Mouse (Mus musculus) hindbrain, postnatal 0 days (tissue): ENCODE data around the gene Tubb2b. TPM values are rescaled to one million over a fixed set of nuclear protein-coding genes. Genes with fewer than 3 reads are reported as not detected.
A peak's percentile ranks its signal among the peaks of the same experiment; 100 is the strongest.

ENCODE experiments used
- ATAC-seq: fragments of 200-750 bp; cut with Nextera tagmentation; 2 replicates; pipeline ENCODE4 v1.8.0; 2017; ENCODE audit warnings: mild to moderate bottlenecking, moderate TSS enrichment, moderate library complexity
- DNase-seq: peaks from one replicate; pipeline ENCODE4 v3.0.0-alpha.2; 2015; ENCODE audit warnings: low spot score
- H3K27ac ChIP-seq: fragments of 300-500 bp; sonication (generic); 2 replicates; pipeline ENCODE4 v1.5.1; 2014; ENCODE audit warnings: mild to moderate bottlenecking
- H3K27me3 ChIP-seq: fragments of 300-500 bp; sonication (generic); 2 replicates; pipeline ENCODE4 v1.6.1; 2014; ENCODE audit warnings: low read length, mixed read lengths; ENCODE audit not compliant: insufficient read depth
- H3K36me3 ChIP-seq: fragments of 300-500 bp; sonication (generic); 2 replicates; pipeline ENCODE4 v1.6.1; 2014; ENCODE audit warnings: low read length, mixed read lengths; ENCODE audit not compliant: insufficient read depth
- H3K4me1 ChIP-seq: fragments of 300-500 bp; sonication (generic); 2 replicates; pipeline ENCODE4 v1.6.1; 2014; ENCODE audit warnings: antibody characterized with exemption, low read length, mixed read lengths; ENCODE audit not compliant: insufficient read depth
- H3K4me2 ChIP-seq: fragments of 300-500 bp; sonication (generic); 2 replicates; pipeline ENCODE4 v1.6.1; 2014; ENCODE audit warnings: low read depth, mild to moderate bottlenecking, low read length, moderate library complexity, mixed read lengths
- H3K4me3 ChIP-seq: fragments of 300-500 bp; sonication (generic); 2 replicates; pipeline ENCODE4 v1.5.1; 2014; ENCODE audit warnings: low read length
- H3K9ac ChIP-seq: fragments of 300-500 bp; sonication (generic); replicated peaks from 2 replicates; pipeline ENCODE4 v1.6.1; 2014; ENCODE audit warnings: mild to moderate bottlenecking, low read length, moderate library complexity, mixed read lengths
- H3K9me3 ChIP-seq: fragments of 300-500 bp; sonication (generic); 2 replicates; pipeline ENCODE4 v1.6.1; 2016; ENCODE audit warnings: low read length, mixed read lengths
- CTCF ChIP-seq: IDR thresholded peaks from 2 replicates; pipeline ENCODE4 v1.5.1; 2016; ENCODE audit warnings: antibody characterized with exemption, control low read depth, low read depth
- WGBS: fragments of 180-500 bp; shearing (Covaris S2); extraction: QIAGEN DNeasy Blood & Tissue Kit; methylation state at CpG from one replicate; pipeline ENCODE4 v1.1.7; 2014; 5-methylcytosine and 5-hydroxymethylcytosine counted together
- polyA plus RNA-seq: library from polyadenylated mRNA; unstranded; fragments of >200 nt; fragmentation: Nextera tagmentation; extraction: Ambion mirVana; gene quantifications from 2 replicates; pipeline ENCODE4 v1.2.1, GENCODE M21; 2015
- total RNA-seq: library from RNA; depleted of rRNA; stranded (reverse); fragments of >200 nt; gene quantifications from 2 replicates; pipeline ENCODE4 v1.2.3, GENCODE M21; 2014; rRNA removed

The Tubb2b gene
- total and polyA plus RNA-seq, 2 experiments from 2014 or later: 787 to 4,422 TPM

DNA sequence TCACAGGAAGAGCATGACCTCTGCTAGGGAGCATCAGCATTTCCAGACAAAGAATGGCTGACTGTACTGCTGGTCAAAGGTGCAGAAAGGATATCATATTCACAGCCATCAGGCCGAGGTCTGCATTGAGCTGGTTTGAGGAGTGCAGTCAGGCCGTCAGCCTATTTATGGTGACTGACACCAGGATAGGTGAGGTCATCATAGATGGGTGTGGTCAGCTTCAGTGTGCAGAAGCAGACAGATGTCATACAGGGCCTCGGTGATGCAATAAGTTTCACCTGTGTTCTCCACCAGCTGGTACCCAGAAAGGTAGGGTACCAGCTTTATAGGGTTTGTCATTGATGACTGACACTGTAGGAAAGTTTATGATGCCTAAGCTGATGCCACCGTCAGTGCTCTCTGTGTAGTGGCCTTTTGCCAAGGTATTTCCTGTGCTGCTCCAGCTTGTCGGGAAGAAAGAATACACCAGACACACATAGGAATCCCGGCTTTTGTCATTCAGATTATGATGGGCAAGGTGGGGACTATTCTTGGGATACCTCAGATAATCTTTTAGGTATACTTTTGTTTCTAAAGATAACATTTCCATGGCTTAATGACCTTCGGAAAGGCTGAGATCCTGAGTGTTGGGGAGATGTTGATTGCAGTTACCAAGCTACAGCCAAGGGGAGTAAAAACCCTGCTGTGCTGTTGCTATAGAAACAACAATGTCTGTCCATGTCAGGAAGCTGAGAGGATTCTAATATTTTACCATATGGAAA lies 43.0 kb downstream of the Tubb2b start:
- H3K9ac ChIP-seq: no peak overlapping the region
- ATAC-seq: peak; percentile 54
- no peaks in the 10 kb centered on the region for H3K27me3 ChIP-seq
- H3K4me1 ChIP-seq: peaks cover 21% of the 10 kb centered on the region
- no peaks in the 10 kb centered on the region for H3K36me3 ChIP-seq
- TF ChIP-seq CTCF: no peak
- peak; percentile 81 for DNase-seq
- H3K9me3 ChIP-seq: no peaks in the 10 kb centered on the region
- WGBS: 25% methylated on average over 7 of the region's 7 CpGs
- no peak overlapping the region for H3K4me3 ChIP-seq
- H3K27ac ChIP-seq: peak overlapping the region; percentile 89
- 0 out of 2 replicates have a peak overlapping the region, but pooled peaks have one; percentile 16 for H3K4me2 ChIP-seq

DNA sequence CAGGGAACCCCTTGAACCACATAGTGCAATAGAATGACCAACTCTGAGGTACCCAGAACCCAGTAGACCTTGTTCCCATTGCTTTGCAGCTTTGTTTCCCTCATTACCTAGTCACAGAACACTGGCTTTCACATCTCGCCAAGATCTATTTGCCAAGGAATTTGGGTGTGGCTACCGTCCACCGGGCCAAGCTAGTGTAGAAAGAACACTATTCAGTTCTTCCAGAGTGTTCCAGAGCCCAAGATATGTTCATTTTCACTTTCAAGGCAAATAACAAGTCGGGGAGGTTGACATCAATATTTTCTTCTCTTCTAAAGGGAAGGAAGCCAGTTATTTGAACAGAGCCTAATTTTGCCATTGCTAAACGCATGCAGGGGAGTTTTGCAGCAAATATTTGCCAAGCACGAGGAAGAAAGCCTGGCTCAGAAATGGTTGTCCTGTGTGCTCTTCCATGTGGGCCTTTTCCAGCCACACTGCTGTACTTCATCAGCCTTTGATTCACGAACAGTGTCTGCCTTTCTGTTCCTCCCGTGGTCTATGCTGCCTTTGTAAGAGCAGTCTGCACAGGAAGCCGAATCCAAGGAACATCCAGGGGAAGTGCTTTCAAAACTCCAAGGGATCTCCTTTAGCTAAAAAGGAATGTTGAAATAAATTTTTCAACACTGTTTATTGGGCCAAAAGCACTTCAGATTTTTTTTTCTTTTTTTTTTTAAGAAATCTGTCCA lies 46.1 kb downstream of the Tubb2b start:
- no peak for TF ChIP-seq CTCF
- 58% methylated on average over 9 of the region's 9 CpGs for WGBS
- Histone ChIP-seq H3K4me2 (no peak overlapping the region), H3K4me3 (no peak overlapping the region), H3K9ac (no peak overlapping the region), H3K27ac (peak overlapping the region; percentile 49), H3K9me3 (no peaks in the 10 kb centered on the region), H3K4me1 (peaks cover 21% of the 10 kb centered on the region), H3K27me3 (no peaks in the 10 kb centered on the region), H3K36me3 (no peaks in the 10 kb centered on the region)
- DNase-seq: peak; percentile 34
- ATAC-seq: no peak

DNA sequence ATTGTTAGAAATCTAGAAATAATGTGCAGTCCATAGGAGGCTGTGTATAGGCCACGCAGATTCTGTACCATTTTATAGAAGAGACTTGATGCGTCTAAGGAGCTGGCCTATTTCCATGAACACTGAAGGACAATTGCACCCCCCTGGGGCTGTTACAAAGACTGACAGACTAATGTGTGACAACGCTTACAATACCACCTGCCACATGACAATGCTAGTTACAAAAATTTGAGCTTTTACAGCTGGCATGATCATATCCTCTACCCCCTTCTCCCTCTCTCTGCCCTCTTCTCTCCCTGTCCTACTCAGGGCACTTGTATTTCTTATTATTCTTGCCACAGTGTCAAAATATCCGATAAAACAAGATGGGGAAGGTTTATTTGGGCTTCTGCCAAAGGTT lies 48.3 kb downstream of the Tubb2b start:
- H3K4me2 ChIP-seq: no peak overlapping the region
- no peaks in the 10 kb centered on the region for H3K9me3 ChIP-seq
- 50% methylated on average over 4 of the region's 4 CpGs for WGBS
- H3K36me3 ChIP-seq: no peaks in the 10 kb centered on the region
- DNase-seq (no peak), ATAC-seq (no peak)
- no peak overlapping the region for H3K9ac ChIP-seq
- H3K4me1 ChIP-seq: peaks cover 4% of the 10 kb centered on the region
- no peak overlapping the region for H3K27ac ChIP-seq
- no peak for TF ChIP-seq CTCF
- H3K4me3 ChIP-seq: no peak overlapping the region
- no peaks in the 10 kb centered on the region for H3K27me3 ChIP-seq

DNA sequence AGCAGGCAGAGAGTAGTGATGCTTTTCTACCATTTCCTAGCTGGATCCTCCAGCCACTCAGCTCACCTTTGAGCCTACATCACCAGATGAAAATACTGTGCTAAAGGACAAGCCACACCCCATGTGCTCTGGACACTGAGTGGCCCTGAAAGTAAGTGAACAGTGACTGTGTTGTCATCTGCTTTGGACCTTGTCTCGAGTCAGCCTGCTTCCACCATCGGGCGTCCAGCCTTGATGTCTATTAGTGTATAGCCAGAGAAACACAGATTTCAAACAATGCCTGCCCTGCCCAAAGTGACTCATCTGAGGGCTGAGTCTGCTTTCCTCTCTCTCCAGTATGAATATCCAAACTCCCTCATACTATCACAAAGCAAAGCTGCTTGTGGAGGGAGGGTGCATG lies 50.5 kb downstream of the Tubb2b start:
- ATAC-seq: no peak
- WGBS: 84% methylated on average over 3 of the region's 3 CpGs
- TF ChIP-seq CTCF: no peak
- no peaks in the 10 kb centered on the region for H3K27me3 ChIP-seq
- no peak overlapping the region for H3K4me3 ChIP-seq
- DNase-seq: no peak
- no peak overlapping the region for H3K27ac ChIP-seq
- H3K4me2 ChIP-seq: no peak overlapping the region
- H3K9me3 ChIP-seq: no peaks in the 10 kb centered on the region
- H3K36me3 ChIP-seq: no peaks in the 10 kb centered on the region
- no peak overlapping the region for H3K9ac ChIP-seq
- H3K4me1 ChIP-seq: no peaks in the 10 kb centered on the region

DNA sequence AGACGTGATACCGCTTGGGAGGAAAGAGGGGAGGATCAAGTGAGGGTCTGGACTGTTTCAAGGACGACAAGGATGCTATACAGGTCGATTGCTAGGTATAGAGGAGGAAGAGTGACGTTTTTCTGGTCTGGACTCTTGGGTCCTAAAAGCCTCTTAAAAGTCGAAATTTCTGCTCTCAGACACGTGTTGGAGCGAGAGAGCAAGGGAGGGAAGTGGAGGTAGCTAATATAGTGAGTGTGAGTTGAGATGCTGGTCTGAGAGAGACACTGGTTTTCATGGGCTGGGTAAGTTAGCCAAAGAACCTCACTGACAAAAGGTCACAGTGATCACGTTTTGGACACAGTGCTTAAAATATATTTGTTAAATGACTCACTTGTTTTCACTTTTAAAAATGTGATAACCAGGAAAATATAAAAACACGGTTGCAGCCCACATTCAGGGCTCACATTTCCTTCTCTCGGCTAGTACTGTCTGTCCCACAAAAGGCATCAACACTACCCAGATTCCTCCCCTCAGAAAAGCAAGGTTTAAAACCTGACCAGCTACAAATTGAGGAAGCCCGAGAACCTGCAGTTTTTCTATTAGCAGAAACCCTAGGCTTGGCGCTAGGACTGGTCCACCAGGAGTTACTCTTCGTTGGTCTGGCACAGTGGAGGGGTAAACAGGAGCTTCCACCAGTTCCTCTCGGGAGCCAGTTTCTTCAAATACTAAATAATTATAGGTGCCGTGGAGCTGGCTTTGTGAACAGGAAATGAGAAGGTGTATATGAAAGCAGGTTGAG lies 51.6 kb downstream of the Tubb2b start:
- H3K4me1 ChIP-seq: no peaks in the 10 kb centered on the region
- peak; percentile 16; the same call in 1 of the 2 replicates for ATAC-seq
- no peaks in the 10 kb centered on the region for H3K9me3 ChIP-seq
- TF ChIP-seq CTCF: no peak
- H3K27ac ChIP-seq: peak overlapping the region; percentile 96
- peak overlapping the region; percentile 97 for H3K9ac ChIP-seq
- H3K4me3 ChIP-seq: peak overlapping the region; percentile 91
- H3K36me3 ChIP-seq: no peaks in the 10 kb centered on the region; the same call in 1 of the 2 replicates
- H3K4me2 ChIP-seq: peak overlapping the region; percentile 78
- 40% methylated on average over 16 of the region's 16 CpGs for WGBS
- no peak for DNase-seq
- no peaks in the 10 kb centered on the region for H3K27me3 ChIP-seq

DNA sequence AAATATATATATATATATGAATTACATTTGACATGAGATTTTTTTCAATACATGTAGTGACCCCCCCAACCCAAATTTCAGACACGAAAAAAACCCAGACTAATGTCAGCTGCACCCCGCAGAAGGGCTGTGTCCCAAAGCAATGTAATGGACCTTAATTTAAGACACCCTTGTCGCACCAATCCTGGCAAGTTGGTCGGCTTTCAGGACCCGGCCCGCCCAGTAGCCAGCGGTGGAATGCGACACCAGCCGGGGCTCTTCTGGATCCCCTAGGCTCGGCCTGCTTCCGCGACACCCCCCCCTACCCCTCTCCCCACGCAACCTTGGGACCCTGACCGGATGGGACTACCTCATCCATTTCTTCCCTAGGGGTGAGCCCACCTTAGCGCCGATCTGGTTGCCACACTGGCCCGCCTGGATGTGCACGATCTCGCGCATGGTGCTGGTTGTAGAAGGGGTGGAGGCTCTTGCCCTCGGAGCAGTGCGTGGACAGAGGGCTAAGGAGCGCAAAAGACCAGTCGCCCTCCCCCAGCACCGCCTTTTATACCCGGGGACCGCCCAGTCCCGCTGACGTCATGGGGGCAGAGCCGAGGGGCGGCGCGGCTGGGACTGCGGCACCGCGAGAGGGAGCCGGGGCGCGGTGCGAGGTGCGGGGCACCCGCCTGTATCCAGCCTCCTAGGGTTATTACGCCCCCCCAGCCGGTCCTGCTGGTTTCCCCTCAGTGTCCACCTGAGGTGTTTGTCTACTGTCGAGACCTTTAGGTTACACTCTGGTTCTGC lies 52.6 kb downstream of the Tubb2b start, which contains the start of gene Tubb2a:
Gene Tubb2a (minus strand): TSS at position 516 of the 780 bp plus-strand sequence.
- under 1% methylated on average over 45 of the region's 45 CpGs for WGBS
- Histone ChIP-seq H3K4me3 (peak within 1 kb of the TSS; percentile 91), H3K4me1 (no peaks in the 10 kb centered on the region), H3K9ac (peak within 1 kb of the TSS; percentile 97), H3K36me3 (no peaks in the 10 kb centered on the region; the same call in 1 of the 2 replicates), H3K4me2 (peak within 1 kb of the TSS; percentile 78), H3K9me3 (no peaks in the 10 kb centered on the region), H3K27ac (peak within 1 kb of the TSS; percentile 96), H3K27me3 (no peaks in the 10 kb centered on the region)
- peak; percentile 45 for TF ChIP-seq CTCF
- peak; percentile 96 for DNase-seq
- ATAC-seq: peak; percentile 91

Other genes starting within 250 kb of the Tubb2b start
- not detected in 2 replicates for gene Serpinb6c, start 224.8 kb downstream of the Tubb2b start, total RNA-seq
- 0.19 and 0.29 TPM in 2 replicates for gene Serpinb6c, start 224.8 kb downstream of the Tubb2b start, polyA plus RNA-seq
- 3.5 and 4.0 TPM in 2 replicates for gene Nqo2, start 165.8 kb downstream of the Tubb2b start, total RNA-seq
- gene Nqo2, start 165.8 kb downstream of the Tubb2b start, polyA plus RNA-seq: 9.5 and 10.0 TPM in 2 replicates
- gene Ripk1, start 128.1 kb downstream of the Tubb2b start, total RNA-seq: 6.4 and 7.8 TPM in 2 replicates
- 4.5 and 4.8 TPM in 2 replicates for gene Ripk1, start 128.1 kb downstream of the Tubb2b start, polyA plus RNA-seq
- 45.1 and 60.8 TPM in 2 replicates for gene Serpinb6a, start 127.7 kb downstream of the Tubb2b start, total RNA-seq
- gene Serpinb6a, start 127.7 kb downstream of the Tubb2b start, polyA plus RNA-seq: 50.7 and 52.1 TPM in 2 replicates
- gene Bphl, start 92.9 kb downstream of the Tubb2b start, total RNA-seq: 42.0 and 60.7 TPM in 2 replicates
- 50.4 and 57.3 TPM in 2 replicates for gene Bphl, start 92.9 kb downstream of the Tubb2b start, polyA plus RNA-seq
- 6,578 and 6,630 TPM in 2 replicates for gene Tubb2a, start 52.5 kb downstream of the Tubb2b start, total RNA-seq
- gene Tubb2a, start 52.5 kb downstream of the Tubb2b start, polyA plus RNA-seq: 3,263 and 3,562 TPM in 2 replicates
- gene Psmg4, start 32.5 kb upstream of the Tubb2b start, total RNA-seq: 41.6 and 75.9 TPM in 2 replicates
- 88.5 and 92.0 TPM in 2 replicates for gene Psmg4, start 32.5 kb upstream of the Tubb2b start, polyA plus RNA-seq
- gene Slc22a23, start 214.7 kb upstream of the Tubb2b start, total RNA-seq: 118 and 136 TPM in 2 replicates
- 12.4 and 12.9 TPM in 2 replicates for gene Slc22a23, start 214.7 kb upstream of the Tubb2b start, polyA plus RNA-seq